Mouse (Mus musculus) MEL (cell line): ENCODE results near the gene Cdkn1a. TPM values are rescaled to one million over a fixed set of nuclear protein-coding genes. Genes with fewer than 3 reads are reported as not detected.

Experiments
- DNase-seq: peaks from one replicate; pipeline ENCODE4 v3.0.0; 2011; ENCODE audit warnings: low read depth, low spot score
- H3K27ac ChIP-seq: 2 replicates; pipeline ENCODE4 v1.5.1; 2012; ENCODE audit warnings: low read depth, mild to moderate bottlenecking, control low read depth, low read length, moderate library complexity; ENCODE audit not compliant: control insufficient read depth
- H3K27me3 ChIP-seq, 2 experiments: fragments of 150-350 bp in 1 of 2; sonication (generic) in 1 of 2; 2 replicates each; pipeline ENCODE4 v1.6.1; 2012; ENCODE audit warnings: low read length in 2 of 2, mild to moderate bottlenecking in 2 of 2, improper control_type of control experiment in 1 of 2, moderate library complexity in 1 of 2; ENCODE audit not compliant: insufficient read depth in 2 of 2, control insufficient read depth in 1 of 2
- H3K36me3 ChIP-seq, 2 experiments: 2 replicates each; pipeline ENCODE4 v1.6.1; 2012 to 2014; ENCODE audit warnings: low read length in 2 of 2, improper control_type of control experiment in 1 of 2, inconsistent platforms in 1 of 2, mild to moderate bottlenecking in 1 of 2; ENCODE audit not compliant: insufficient read depth in 2 of 2, control insufficient read depth in 1 of 2
- H3K4me1 ChIP-seq, 2 experiments: fragments of 150-350 bp in 1 of 2; sonication (generic) in 1 of 2; 2 replicates each; pipeline ENCODE4 v1.6.1; 2012; ENCODE audit warnings: low read length in 2 of 2, improper control_type of control experiment in 1 of 2, mild to moderate bottlenecking in 1 of 2; ENCODE audit not compliant: insufficient read depth in 2 of 2, control insufficient read depth in 1 of 2
- H3K4me3 ChIP-seq, 2 experiments: fragments of 150-350 bp in 1 of 2; sonication (generic) in 1 of 2; 2 replicates each; pipeline ENCODE4 v1.5.1; 2012; ENCODE audit warnings: low read depth in 2 of 2, low read length in 2 of 2, mild to moderate bottlenecking in 2 of 2, moderate library complexity in 2 of 2, control low read depth in 1 of 2, improper control_type of control experiment in 1 of 2; ENCODE audit not compliant: control insufficient read depth in 1 of 2, insufficient read depth in 1 of 2
- H3K79me2 ChIP-seq: 2 replicates; pipeline ENCODE4 v1.6.1; 2012; ENCODE audit warnings: mild to moderate bottlenecking, low read length, moderate library complexity; ENCODE audit not compliant: control insufficient read depth, poor library complexity, insufficient read depth
- H3K9ac ChIP-seq: 2 replicates; pipeline ENCODE4 v1.6.1; 2012; ENCODE audit warnings: low read depth, mild to moderate bottlenecking, control low read depth, low read length, moderate library complexity; ENCODE audit not compliant: control insufficient read depth, poor library complexity, severe bottlenecking
- H3K9me3 ChIP-seq: fragments of 150-350 bp; sonication (generic); replicated peaks from 2 replicates; pipeline ENCODE4 v1.6.1; 2012; ENCODE audit warnings: mild to moderate bottlenecking, low read length, improper control_type of control experiment, moderate library complexity; ENCODE audit not compliant: insufficient read depth
- BHLHE40 ChIP-seq: IDR thresholded peaks from 2 replicates; pipeline ENCODE4 v1.6.1; 2012; ENCODE audit warnings: low read depth, mild to moderate bottlenecking, inconsistent platforms, low read length, improper control_type of control experiment, borderline replicate concordance
- CHD1 ChIP-seq: IDR thresholded peaks from 2 replicates; pipeline ENCODE4 v1.6.1; 2012; ENCODE audit warnings: low read depth, mild to moderate bottlenecking, inconsistent platforms, low read length, improper control_type of control experiment
- CHD2 ChIP-seq: IDR thresholded peaks from 2 replicates; pipeline ENCODE4 v1.6.1; 2011; ENCODE audit warnings: low read length, improper control_type of control experiment
- CTCF ChIP-seq, 3 experiments: IDR thresholded peaks in 2 of 3; conservative IDR thresholded peaks in 1 of 3; 2 replicates each; pipeline ENCODE4 v1.5.1; 2011 to 2012; ENCODE audit warnings: low read length in 3 of 3, low read depth in 2 of 3, mild to moderate bottlenecking in 2 of 3, improper control_type of control experiment in 1 of 3, inconsistent platforms in 1 of 3, mixed read lengths in 1 of 3, moderate library complexity in 1 of 3; ENCODE audit not compliant: control insufficient read depth in 1 of 3, insufficient read depth in 1 of 3, poor library complexity in 1 of 3, severe bottlenecking in 1 of 3
- E2F4 ChIP-seq: IDR thresholded peaks from 2 replicates; pipeline ENCODE4 v1.6.1; 2011; ENCODE audit warnings: low read depth, low read length, improper control_type of control experiment, borderline replicate concordance
- ELF1 ChIP-seq: IDR thresholded peaks from 2 replicates; pipeline ENCODE4 v1.6.1; 2014; ENCODE audit warnings: low read depth, mild to moderate bottlenecking, inconsistent platforms, low read length, improper control_type of control experiment, moderate library complexity
- EP300 ChIP-seq, 2 experiments: IDR thresholded peaks; 2 replicates each; pipeline ENCODE4 v1.6.1; 2011; ENCODE audit warnings: improper control_type of control experiment in 2 of 2, low read length in 2 of 2, low read depth in 1 of 2, mild to moderate bottlenecking in 1 of 2
- ETS1 ChIP-seq: IDR thresholded peaks from 2 replicates; pipeline ENCODE4 v1.6.1; 2012; ENCODE audit warnings: low read depth, mild to moderate bottlenecking, inconsistent platforms, low read length, improper control_type of control experiment, moderate library complexity
- GABPA ChIP-seq: IDR thresholded peaks from 2 replicates; pipeline ENCODE4 v1.6.1; 2012; ENCODE audit warnings: low read depth, mild to moderate bottlenecking, inconsistent platforms, low read length, improper control_type of control experiment, moderate library complexity
- GATA1 ChIP-seq: IDR thresholded peaks from 2 replicates; pipeline ENCODE4 v1.6.1; 2011; ENCODE audit warnings: low read depth, low read length, improper control_type of control experiment
- HCFC1 ChIP-seq: IDR thresholded peaks from 2 replicates; pipeline ENCODE4 v1.6.1; 2012; ENCODE audit warnings: low read depth, mild to moderate bottlenecking, inconsistent platforms, low read length, improper control_type of control experiment, moderate library complexity
- JUND ChIP-seq: IDR thresholded peaks from 2 replicates; pipeline ENCODE4 v1.6.1; 2011; ENCODE audit warnings: low read depth, mild to moderate bottlenecking, improper control_type of control experiment, low read length
- KAT2A ChIP-seq: conservative IDR thresholded peaks from 2 replicates; pipeline ENCODE4 v1.6.1; 2012; ENCODE audit warnings: low read depth, low read length, improper control_type of control experiment, inconsistent platforms
- MAFK ChIP-seq: IDR thresholded peaks from 2 replicates; pipeline ENCODE4 v1.6.1; 2011; ENCODE audit warnings: low read depth, mild to moderate bottlenecking, low read length, improper control_type of control experiment, borderline replicate concordance
- MAZ ChIP-seq: IDR thresholded peaks from 2 replicates; pipeline ENCODE4 v1.6.1; 2012; ENCODE audit warnings: low read depth, mild to moderate bottlenecking, inconsistent platforms, low read length, improper control_type of control experiment
- MEF2A ChIP-seq: IDR thresholded peaks from 2 replicates; pipeline ENCODE4 v1.6.1; 2014; ENCODE audit warnings: low read depth, mild to moderate bottlenecking, inconsistent platforms, low read length, improper control_type of control experiment; ENCODE audit not compliant: poor library complexity, insufficient replicate concordance, severe bottlenecking; ENCODE audit errors: extremely low read depth
- MXI1 ChIP-seq: IDR thresholded peaks from 2 replicates; pipeline ENCODE4 v1.6.1; 2011; ENCODE audit warnings: mild to moderate bottlenecking, low read depth, low read length, improper control_type of control experiment
- MYB ChIP-seq: IDR thresholded peaks from 2 replicates; pipeline ENCODE4 v1.6.1; 2011; ENCODE audit warnings: mild to moderate bottlenecking, low read depth, low read length, improper control_type of control experiment
- MYC ChIP-seq: IDR thresholded peaks from 2 replicates; pipeline ENCODE4 v1.6.1; 2011; ENCODE audit warnings: low read depth, mild to moderate bottlenecking, low read length, improper control_type of control experiment, moderate library complexity
- NELFE ChIP-seq: IDR thresholded peaks from 2 replicates; pipeline ENCODE4 v1.6.1; 2011; ENCODE audit warnings: low read depth, low read length, improper control_type of control experiment
- NRF1 ChIP-seq: IDR thresholded peaks from 2 replicates; pipeline ENCODE4 v1.6.1; 2014; ENCODE audit warnings: low read depth, mild to moderate bottlenecking, inconsistent platforms, low read length, improper control_type of control experiment, moderate library complexity; ENCODE audit not compliant: poor library complexity, insufficient read depth, severe bottlenecking
- POLR2A ChIP-seq, 2 experiments: IDR thresholded peaks; 2 replicates each; pipeline ENCODE4 v1.6.1; 2011 to 2012; ENCODE audit warnings: low read length in 2 of 2, mild to moderate bottlenecking in 2 of 2, control low read depth in 1 of 2, improper control_type of control experiment in 1 of 2, low read depth in 1 of 2, moderate library complexity in 1 of 2; ENCODE audit not compliant: control insufficient read depth in 1 of 2, insufficient read depth in 1 of 2, poor library complexity in 1 of 2
- POLR2AphosphoS2 ChIP-seq: IDR thresholded peaks from 2 replicates; pipeline ENCODE4 v1.6.1; 2011; ENCODE audit warnings: low read length, improper control_type of control experiment
- POLR2AphosphoS5 ChIP-seq: IDR thresholded peaks from 2 replicates; pipeline ENCODE4 v1.6.1; 2012; ENCODE audit warnings: low read depth, borderline replicate concordance, mild to moderate bottlenecking, inconsistent platforms, low read length, moderate library complexity, mixed read lengths
- RAD21 ChIP-seq: IDR thresholded peaks from 2 replicates; pipeline ENCODE4 v1.6.1; 2011; ENCODE audit warnings: mild to moderate bottlenecking, low read depth, low read length, improper control_type of control experiment
- RCOR1 ChIP-seq: IDR thresholded peaks from 2 replicates; pipeline ENCODE4 v1.6.1; 2012; ENCODE audit warnings: low read depth, mild to moderate bottlenecking, inconsistent platforms, low read length, improper control_type of control experiment
- SIN3A ChIP-seq: IDR thresholded peaks from 2 replicates; pipeline ENCODE4 v1.6.1; 2012; ENCODE audit warnings: low read length, improper control_type of control experiment, inconsistent platforms
- SMC3 ChIP-seq: IDR thresholded peaks from 2 replicates; pipeline ENCODE4 v1.6.1; 2011; ENCODE audit warnings: low read depth, low read length, improper control_type of control experiment
- TAL1 ChIP-seq: IDR thresholded peaks from 2 replicates; pipeline ENCODE4 v1.6.1; 2012; ENCODE audit warnings: mild to moderate bottlenecking, inconsistent platforms, low read length, moderate library complexity, mixed read lengths
- TBP ChIP-seq: IDR thresholded peaks from 2 replicates; pipeline ENCODE4 v1.8.0; 2011; ENCODE audit warnings: low read depth, low read length, improper control_type of control experiment
- UBTF ChIP-seq: IDR thresholded peaks from 2 replicates; pipeline ENCODE4 v1.6.1; 2012; ENCODE audit warnings: low read depth, mild to moderate bottlenecking, inconsistent platforms, low read length, improper control_type of control experiment, moderate library complexity, borderline replicate concordance; ENCODE audit not compliant: insufficient read depth
- USF1 ChIP-seq: IDR thresholded peaks from 2 replicates; pipeline ENCODE4 v1.6.1; 2014; ENCODE audit warnings: low read depth, mild to moderate bottlenecking, inconsistent platforms, low read length, improper control_type of control experiment, moderate library complexity
- USF2 ChIP-seq, 2 experiments: IDR thresholded peaks; 2 replicates each; pipeline ENCODE4 v1.6.1; 2011 to 2012; ENCODE audit warnings: improper control_type of control experiment in 2 of 2, low read length in 2 of 2, borderline replicate concordance in 1 of 2, inconsistent platforms in 1 of 2, low read depth in 1 of 2, mild to moderate bottlenecking in 1 of 2; ENCODE audit not compliant: insufficient read depth in 1 of 2
- ZC3H11A ChIP-seq: IDR thresholded peaks from 2 replicates; pipeline ENCODE4 v1.6.1; 2012; ENCODE audit warnings: low read depth, mild to moderate bottlenecking, inconsistent platforms, low read length, improper control_type of control experiment
- ZKSCAN1 ChIP-seq: IDR thresholded peaks from 2 replicates; pipeline ENCODE4 v1.6.1; 2012; ENCODE audit warnings: low read depth, mild to moderate bottlenecking, inconsistent platforms, low read length, improper control_type of control experiment, moderate library complexity
- ZNF384 ChIP-seq: IDR thresholded peaks from 2 replicates; pipeline ENCODE4 v1.6.1; 2012; ENCODE audit warnings: low read depth, mild to moderate bottlenecking, inconsistent platforms, low read length, improper control_type of control experiment
- polyA plus RNA-seq, 2 experiments: library from polyadenylated mRNA; stranded (reverse) in 1 of 2; unstranded in 1 of 2; fragments of >175 nt in 1 of 2; fragments of >200 nt in 1 of 2; gene quantifications; 2 replicates each; pipeline versions ENCODE4 v1.2.1 to v1.2.4; 2012; ENCODE audit warnings: low replicate concordance in 2 of 2, low read depth in 1 of 2; ENCODE audit not compliant: insufficient read length in 2 of 2, insufficient read depth in 1 of 2, missing spikeins in 1 of 2
- total RNA-seq: library from RNA; depleted of rRNA; stranded (reverse); fragments of 300-350 nt; gene quantifications from 2 replicates; pipeline ENCODE4 v1.2.3, GENCODE M21; 2012

Gene Cdkn1a
- total and polyA plus RNA-seq, 3 experiments: 2.0 to 21.0 TPM; not detected in 1

- Histone ChIP-seq H3K4me1 (peaks cover 2 to 20% of the 10 kb centered on the region in 2 experiments), H3K36me3 (peaks cover 0 to 13% of the 10 kb centered on the region in 2 experiments; a peak in 2 of 4 replicates), H3K79me2 (peaks cover 11% of the 10 kb centered on the region), H3K9me3 (no peaks in the 10 kb centered on the region), H3K4me3 (peak overlapping the region; percentile 61 to 76), H3K27me3 (no peaks in the 10 kb centered on the region), H3K27ac (peak overlapping the region; percentile 67), H3K9ac (peak overlapping the region; percentile 79)
- DNase-seq: peak; percentile 98
- no peak for TF ChIP-seq MEF2A
- TF ChIP-seq POLR2AphosphoS2: peak; percentile 31; the same call in 1 of the 2 replicates
- no peak for TF ChIP-seq GATA1
- peak; percentile 8; the same call in 1 of the 2 replicates for TF ChIP-seq RCOR1
- TF ChIP-seq USF2 (IDR thresholded peaks at IDR 0.05; ENCODE audit: borderline replicate concordance in 1 of 2, insufficient read depth in 1 of 2, low read depth in 1 of 2, low read length in 2 of 2): no peak
- no peak for TF ChIP-seq KAT2A
- TF ChIP-seq MYB: no peak
- no peak for TF ChIP-seq USF1
- TF ChIP-seq UBTF: no peak
- peak; percentile 56; the same call in 1 of the 2 replicates for TF ChIP-seq MYC
- peak; percentile 78 to 98 (median 98) for TF ChIP-seq CTCF (IDR thresholded peaks at IDR 0.05 in 2 of 3, conservative IDR thresholded peaks at IDR 0.05 in 1 of 3; ENCODE audit: control insufficient read depth in 1 of 3, insufficient read depth in 1 of 3, low read depth in 2 of 3, low read length in 3 of 3, poor library complexity in 1 of 3, severe bottlenecking in 1 of 3)
- no peak for TF ChIP-seq POLR2AphosphoS5
- TF ChIP-seq ZKSCAN1: no peak
- TF ChIP-seq BHLHE40: peak; percentile 9
- TF ChIP-seq HCFC1: peak; percentile 63; the same call in 1 of the 2 replicates
- no peak for TF ChIP-seq MAFK
- TF ChIP-seq TAL1: no peak
- TF ChIP-seq SMC3: peak; percentile 72
- TF ChIP-seq NRF1: peak; percentile 62
- peak; percentile 83 for TF ChIP-seq RAD21
- TF ChIP-seq TBP: 0 out of 2 replicates have a peak, but pooled peaks have one; percentile 12
- peak in 1 of 2 experiments; percentile 72; a peak in 2 of 4 replicates for TF ChIP-seq POLR2A (IDR thresholded peaks at IDR 0.05; ENCODE audit: control insufficient read depth in 1 of 2, insufficient read depth in 1 of 2, low read depth in 1 of 2, low read length in 2 of 2, poor library complexity in 1 of 2)
- TF ChIP-seq CHD1: no peak
- TF ChIP-seq MXI1: peak; percentile 71
- peak; percentile 73 for TF ChIP-seq ZC3H11A
- TF ChIP-seq E2F4: peak; percentile 93; the same call in 1 of the 2 replicates
- TF ChIP-seq CHD2: no peak
- peak; percentile 75 for TF ChIP-seq ELF1
- TF ChIP-seq ZNF384: no peak
- TF ChIP-seq JUND: no peak
- peak; percentile 79 for TF ChIP-seq SIN3A
- TF ChIP-seq GABPA: no peak
- TF ChIP-seq NELFE: peak; percentile 76
- TF ChIP-seq MAZ: peak; percentile 87
- peak; percentile 79 for TF ChIP-seq ETS1
- TF ChIP-seq EP300 (IDR thresholded peaks at IDR 0.05; ENCODE audit: low read depth in 1 of 2, low read length in 2 of 2): peak; percentile 31 to 53; a peak in 1 of 4 replicates
Measured at GRCm38 (mm10) chr17:29095201-29095733, 4.5 kb downstream of the Cdkn1a start.
